ENCODE assay signal across 20 mouse cellular contexts in the genomic region with DNA sequence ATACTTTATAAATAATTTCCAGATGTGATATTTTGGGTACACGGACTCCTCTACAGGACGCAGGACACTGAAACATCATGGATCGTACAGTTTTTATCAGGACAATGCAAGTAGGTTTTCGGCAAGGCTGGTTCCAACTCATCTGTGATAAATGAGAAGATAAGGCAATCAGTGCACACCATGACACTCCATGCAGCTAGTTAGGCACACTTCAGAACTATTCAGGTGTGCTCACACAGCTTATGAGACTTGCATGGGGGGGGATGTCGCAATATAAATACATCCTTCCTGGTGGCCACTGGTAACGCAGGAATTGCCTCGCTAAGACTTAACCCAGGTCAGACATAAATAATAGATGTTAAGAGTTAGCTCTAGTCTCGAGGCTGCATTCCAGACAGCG.
"Had no signal": no experiment of that assay in that cellular context is flagged by ENCODE, and none has a peak within 500 bp of the region (broad histone marks: within the 10 kb centered on the region; RNA-seq: fewer than 3 reads in every experiment).

No protein-coding gene starts in this region.

- DNase-seq: kidney, adult 18-20 months; kidney, adult 9 months; kidney, postnatal 14 days; kidney, postnatal 4 days; left cerebral cortex, postnatal 4 days; liver, postnatal 0 days; lung, embryonic 14.5 days; lung, postnatal 36 days; right cerebral cortex, postnatal 25 days; spleen, adult 18-20 months; thymus, postnatal 25 days had no signal

- H3K27ac ChIP-seq: limb, embryonic 12.5 days; limb, embryonic 15.5 days; liver, embryonic 14.5 days; midbrain, embryonic 12.5 days; midbrain, embryonic 15.5 days; stomach, embryonic 15.5 days had no signal

- H3K4me3 ChIP-seq: limb, embryonic 12.5 days; limb, embryonic 15.5 days; megakaryocyte, embryonic 14.5 days; midbrain, embryonic 12.5 days; midbrain, embryonic 15.5 days; stomach, embryonic 15.5 days had no signal

- H3K4me2 ChIP-seq: limb, embryonic 12.5 days; limb, embryonic 15.5 days; liver, embryonic 11.5 days; lung, embryonic 14.5 days; midbrain, embryonic 12.5 days; midbrain, embryonic 15.5 days; stomach, embryonic 15.5 days had no signal

- H3K27me3 ChIP-seq: limb, embryonic 12.5 days; limb, embryonic 15.5 days; megakaryocyte, embryonic 14.5 days; stomach, embryonic 15.5 days had no signal

- ATAC-seq: liver, postnatal 0 days; lung, postnatal 0 days; midbrain, embryonic 15.5 days had no signal

- H3K36me3 ChIP-seq: limb, embryonic 12.5 days; limb, embryonic 15.5 days; midbrain, embryonic 12.5 days; midbrain, embryonic 15.5 days; stomach, embryonic 15.5 days had no signal

- H3K9ac ChIP-seq: limb, embryonic 12.5 days; limb, embryonic 15.5 days; liver, embryonic 14.5 days; liver, postnatal 0 days; lung, embryonic 14.5 days; midbrain, embryonic 12.5 days; midbrain, embryonic 15.5 days; stomach, embryonic 15.5 days had no signal

- H3K9me3 ChIP-seq: limb, embryonic 12.5 days; limb, embryonic 15.5 days; megakaryocyte, embryonic 14.5 days; midbrain, embryonic 12.5 days; midbrain, embryonic 15.5 days; stomach, embryonic 15.5 days had no signal

- H3K4me1 ChIP-seq: limb, embryonic 12.5 days; limb, embryonic 15.5 days; stomach, embryonic 15.5 days had no signal
